ENCODE assay signal across 8 mouse cellular contexts in the genomic region with DNA sequence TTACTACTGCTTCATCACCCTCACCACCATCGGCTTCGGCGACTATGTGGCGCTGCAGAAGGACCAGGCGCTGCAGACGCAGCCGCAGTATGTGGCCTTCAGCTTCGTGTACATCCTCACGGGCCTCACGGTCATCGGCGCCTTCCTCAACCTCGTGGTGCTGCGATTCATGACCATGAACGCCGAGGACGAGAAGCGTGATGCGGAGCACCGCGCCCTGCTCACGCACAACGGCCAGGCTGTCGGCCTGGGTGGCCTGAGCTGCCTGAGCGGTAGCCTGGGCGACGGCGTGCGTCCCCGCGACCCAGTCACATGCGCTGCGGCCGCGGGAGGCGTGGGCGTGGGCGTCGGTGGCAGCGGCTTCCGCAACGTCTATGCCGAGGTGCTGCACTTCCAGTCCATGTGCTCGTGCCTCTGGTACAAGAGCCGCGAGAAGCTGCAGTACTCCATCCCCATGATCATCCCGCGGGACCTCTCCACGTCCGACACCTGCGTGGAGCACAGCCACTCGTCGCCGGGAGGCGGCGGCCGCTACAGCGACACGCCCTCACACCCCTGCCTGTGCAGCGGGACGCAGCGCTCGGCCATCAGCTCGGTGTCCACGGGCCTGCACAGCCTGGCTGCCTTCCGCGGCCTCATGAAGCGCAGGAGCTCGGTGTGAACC. TPM values are rescaled to one million over a fixed set of nuclear protein-coding genes. Genes with fewer than 3 reads are reported as not detected.
A peak's percentile ranks its signal among the peaks of the same experiment; 100 is the strongest.
DNase-seq lines count a peak whose midpoint lies in the region; ATAC-seq and TF ChIP-seq lines count a peak whose summit lies in the region.

No protein-coding gene starts in this region.

- TF ChIP-seq POLR2A in bone marrow macrophage, adult 2 months (IDR thresholded peaks at IDR 0.05; ENCODE audit: borderline replicate concordance, low read depth, low read length): no peak
- no peak for TF ChIP-seq POLR2A in liver, adult 2 months (IDR thresholded peaks at IDR 0.05; ENCODE audit: extremely low read depth, insufficient read depth, low read length)

- intact Hi-C loops in heart, postnatal 25 days (cut with DNase I): no loop called here

- no peak for DNase-seq in heart, postnatal 25 days (ENCODE audit: low spot score)
- DNase-seq in liver, adult 2 months (ENCODE audit: extremely low read depth, low read depth, low spot score): no peak
- peak; percentile 23 for DNase-seq in testis, postnatal 14 days (ENCODE audit: low spot score)
- DNase-seq in frontal cortex, postnatal 36 days (ENCODE audit: low spot score in 2 of 2): no peak

- H3K4me3 ChIP-seq in heart, embryonic 14.5 days (ENCODE audit: control insufficient read depth in 1 of 2, insufficient read depth in 1 of 2, low read depth in 1 of 2, low read length in 2 of 2): peak overlapping the region; percentile 6 to 30
- H3K4me3 ChIP-seq in bone marrow macrophage, adult 2 months (ENCODE audit: insufficient read depth, low read length): peak overlapping the region; percentile 6
- peak overlapping the region; percentile 13; the same call in 1 of the 2 replicates for H3K4me3 ChIP-seq in liver, adult 2 months (ENCODE audit: insufficient read depth, low read depth, low read length)
- H3K4me3 ChIP-seq in midbrain, embryonic 15.5 days: peak overlapping the region; percentile 35

- H3K4me2 ChIP-seq in heart, embryonic 14.5 days (ENCODE audit: low read length): peak overlapping the region; percentile 66
- peak overlapping the region; percentile 63 for H3K4me2 ChIP-seq in midbrain, embryonic 15.5 days

- H3K9ac ChIP-seq in heart, embryonic 14.5 days (ENCODE audit: low read length): peak overlapping the region; percentile 64
- H3K9ac ChIP-seq in liver, adult 2 months (ENCODE audit: low read depth, low read length): 0 out of 2 replicates have a peak overlapping the region, but pooled peaks have one; percentile 5
- H3K9ac ChIP-seq in midbrain, embryonic 15.5 days: peak overlapping the region; percentile 11; the same call in 1 of the 2 replicates

- H3K27ac ChIP-seq in heart, embryonic 14.5 days (replicated peaks in 1 of 2; ENCODE audit: control insufficient read depth in 1 of 2, insufficient read depth in 1 of 2, low read depth in 2 of 2, low read length in 2 of 2): no peak overlapping the region
- H3K27ac ChIP-seq in bone marrow macrophage, adult 2 months (ENCODE audit: insufficient read depth, low read depth, low read length): no peak overlapping the region
- H3K27ac ChIP-seq in liver, adult 2 months (replicated peaks; ENCODE audit: insufficient read depth, low read depth, low read length): no peak overlapping the region
- no peak overlapping the region for H3K27ac ChIP-seq in midbrain, embryonic 15.5 days

- H3K79me2 ChIP-seq in liver, adult 2 months (ENCODE audit: control insufficient read depth, insufficient read depth, low read length): no peaks in the 10 kb centered on the region

- peaks cover 15% of the 10 kb centered on the region for H3K27me3 ChIP-seq in heart, embryonic 14.5 days (ENCODE audit: control insufficient read depth, insufficient read depth, low read length)
- H3K27me3 ChIP-seq in liver, adult 2 months (ENCODE audit: control insufficient read depth, insufficient read depth, low read length): peaks cover 9% of the 10 kb centered on the region
- peaks cover 44% of the 10 kb centered on the region for H3K27me3 ChIP-seq in midbrain, embryonic 15.5 days (replicated peaks)

- peaks cover 26 to 44% of the 10 kb centered on the region in 2 experiments for H3K4me1 ChIP-seq in heart, embryonic 14.5 days (ENCODE audit: control insufficient read depth in 2 of 2, insufficient read depth in 2 of 2, low read length in 2 of 2)
- peaks cover 8% of the 10 kb centered on the region for H3K4me1 ChIP-seq in bone marrow macrophage, adult 2 months (ENCODE audit: control insufficient read depth, insufficient read depth, low read length)
- H3K4me1 ChIP-seq in liver, adult 2 months (ENCODE audit: control insufficient read depth, insufficient read depth, low read length): peaks cover 23% of the 10 kb centered on the region
- peaks cover 13% of the 10 kb centered on the region for H3K4me1 ChIP-seq in midbrain, embryonic 15.5 days

- H3K9me3 ChIP-seq in heart, embryonic 14.5 days (ENCODE audit: control insufficient read depth, low read length): no peaks in the 10 kb centered on the region
- H3K9me3 ChIP-seq in midbrain, embryonic 15.5 days: no peaks in the 10 kb centered on the region

- ATAC-seq in heart, embryonic 14.5 days (ENCODE audit: insufficient number of reproducible peaks, insufficient read depth, low FRiP score, low read depth): no peak
- peak; percentile 62 for ATAC-seq in granulocyte monocyte progenitor cell, adult 5-6 weeks (replicated peaks; ENCODE audit: poor library complexity, severe bottlenecking)
- peak; percentile 67 for ATAC-seq in midbrain, embryonic 15.5 days (replicated peaks)

- H3K36me3 ChIP-seq in heart, embryonic 14.5 days (ENCODE audit: control insufficient read depth, insufficient read depth, low read length): no peaks in the 10 kb centered on the region
- no peaks in the 10 kb centered on the region for H3K36me3 ChIP-seq in liver, adult 2 months (ENCODE audit: control insufficient read depth, insufficient read depth, low read length)
- H3K36me3 ChIP-seq in midbrain, embryonic 15.5 days (replicated peaks): no peaks in the 10 kb centered on the region

- no peak for TF ChIP-seq CTCF in bone marrow macrophage, adult 2 months (IDR thresholded peaks at IDR 0.05; ENCODE audit: low read depth, low read length)
- peak; percentile 7; the same call in 1 of the 2 replicates for TF ChIP-seq CTCF in liver, adult 2 months (IDR thresholded peaks at IDR 0.05; ENCODE audit: low read depth, low read length)

- 11% methylated on average over 67 of the region's 69 CpGs for WGBS in heart, embryonic 14.5 days
- 14% methylated on average over 69 of the region's 69 CpGs for WGBS in liver, adult 2 months
- 2% methylated on average over 69 of the region's 69 CpGs for WGBS in midbrain, embryonic 15.5 days

RNA-seq across cellular contexts. Expression of a gene that starts 25.4 kb away (rescaled TPM):
- 27.3 and 29.6 TPM in 2 replicates for polyA plus RNA-seq in heart, embryonic 14.5 days (2014; fragmentation: Nextera tagmentation; extraction: Ambion mirVana)
- total RNA-seq in heart, postnatal 25 days (2021): 10 to 100 TPM; 44.1 to 47.2 TPM
- polyA plus RNA-seq in bone marrow macrophage, adult 2 months (2012; ENCODE audit: insufficient read depth, insufficient read length, missing spikeins): 77.3 and 78.2 TPM in 2 replicates
- 11.8 and 15.4 TPM in 2 replicates for total RNA-seq in granulocyte monocyte progenitor cell, adult 5-6 weeks (2014; fragmentation: Nextera tagmentation)
- 2.8 and 6.6 TPM in 2 replicates for total RNA-seq in granulocyte monocyte progenitor cell, adult 5-6 weeks (2017)
- 16.2 and 19.0 TPM in 2 replicates for total RNA-seq in liver, adult 2 months (2014; rRNA removed)
- polyA plus RNA-seq in liver, adult 2 months (2012; rRNA removed): 44.3 and 55.4 TPM in 2 replicates
- polyA plus RNA-seq in midbrain, embryonic 15.5 days (2015; fragmentation: Nextera tagmentation; extraction: Ambion mirVana): 33.0 and 33.1 TPM in 2 replicates

RNA-seq across cellular contexts. Expression of a gene that starts 34.3 kb away (rescaled TPM):
- polyA plus RNA-seq in heart, embryonic 14.5 days (2014; fragmentation: Nextera tagmentation; extraction: Ambion mirVana): 30.2 and 40.3 TPM in 2 replicates
- 100 to 1,000 TPM; 250 to 251 TPM for total RNA-seq in heart, postnatal 25 days (2021)
- polyA plus RNA-seq in bone marrow macrophage, adult 2 months (2012; ENCODE audit: insufficient read depth, insufficient read length, missing spikeins): not detected in 2 replicates
- not detected in 2 replicates for total RNA-seq in granulocyte monocyte progenitor cell, adult 5-6 weeks (2014; fragmentation: Nextera tagmentation)
- total RNA-seq in granulocyte monocyte progenitor cell, adult 5-6 weeks (2017): not detected in 2 replicates
- total RNA-seq in liver, adult 2 months (2014; rRNA removed): 0.18 and 1.0 TPM in 2 replicates
- polyA plus RNA-seq in liver, adult 2 months (2012; rRNA removed): 0.61 and 3.2 TPM in 2 replicates
- polyA plus RNA-seq in midbrain, embryonic 15.5 days (2015; fragmentation: Nextera tagmentation; extraction: Ambion mirVana): 6.7 and 7.4 TPM in 2 replicates

RNA-seq across cellular contexts. Expression of a gene that starts 44.3 kb away (rescaled TPM):
- 268 and 290 TPM in 2 replicates for polyA plus RNA-seq in heart, embryonic 14.5 days (2014; fragmentation: Nextera tagmentation; extraction: Ambion mirVana)
- total RNA-seq in heart, postnatal 25 days (2021): 10 to 100 TPM; 42.0 to 43.0 TPM
- polyA plus RNA-seq in bone marrow macrophage, adult 2 months (2012; ENCODE audit: insufficient read depth, insufficient read length, missing spikeins): 81.0 and 87.8 TPM in 2 replicates
- total RNA-seq in granulocyte monocyte progenitor cell, adult 5-6 weeks (2014; fragmentation: Nextera tagmentation): 78.6 and 110 TPM in 2 replicates
- 84.8 and 124 TPM in 2 replicates for total RNA-seq in granulocyte monocyte progenitor cell, adult 5-6 weeks (2017)
- total RNA-seq in liver, adult 2 months (2014; rRNA removed): 5.3 and 6.8 TPM in 2 replicates
- polyA plus RNA-seq in liver, adult 2 months (2012; rRNA removed): 5.7 and 8.0 TPM in 2 replicates
- polyA plus RNA-seq in midbrain, embryonic 15.5 days (2015; fragmentation: Nextera tagmentation; extraction: Ambion mirVana): 39.4 and 45.3 TPM in 2 replicates

Comparison
In these comparisons a context has a peak if more than half of its experiments do, and no peak if none do; other contexts are left out.
1. H3K9ac ChIP-seq: peak in every context shown above with its lines; median percentile 64 in heart, embryonic 14.5 days; 11 in midbrain, embryonic 15.5 days; 5 in liver, adult 2 months.